Mouse (Mus musculus): Measurements from ENCODE around the gene Ccdc141. TPM values are rescaled to one million over a fixed set of nuclear protein-coding genes. Genes with fewer than 3 reads are reported as not detected.
"Not testable (repeated sequence)": the region's sequence is repeated elsewhere in the genome, so short reads cannot be mapped to it uniquely, and the experiment has no call there.

Gene Ccdc141
- polyA plus RNA-seq, 1 experiment from 2014 or later: 6.9 TPM

- ATAC-seq (ENCODE audit: low FRiP score, low TSS enrichment): no peak
- no peaks in the 10 kb centered on the region for H3K9me3 ChIP-seq (ENCODE audit: control insufficient read depth, low read length)
- H3K4me3 ChIP-seq (replicated peaks; ENCODE audit: low read depth, low read length): no peak overlapping the region
- H3K9ac ChIP-seq (replicated peaks; ENCODE audit: low read length): no peak overlapping the region
- H3K4me2 ChIP-seq (ENCODE audit: low read length): no peak overlapping the region
- no peaks in the 10 kb centered on the region for H3K4me1 ChIP-seq (ENCODE audit: control insufficient read depth, insufficient read depth, low read length)
- 68% methylated on average over 4 of the region's 4 CpGs for WGBS
- DNase-seq: no peak
- H3K27ac ChIP-seq (replicated peaks; ENCODE audit: low read depth, low read length): no peak overlapping the region
- no peaks in the 10 kb centered on the region for H3K27me3 ChIP-seq (ENCODE audit: control insufficient read depth, insufficient read depth, low read length)
- no peaks in the 10 kb centered on the region for H3K36me3 ChIP-seq (ENCODE audit: control insufficient read depth, insufficient read depth, low read length)
Measured at GRCm38 (mm10) chr2:77017735-77018134, 152.7 kb downstream of the Ccdc141 start.

GRCm38 (mm10) chr2:77013449-77013848, 157.0 kb downstream of the Ccdc141 start:
- not testable (repeated sequence) for H3K4me3 ChIP-seq (replicated peaks; ENCODE audit: low read depth, low read length); H3K9me3 ChIP-seq (ENCODE audit: control insufficient read depth, low read length); H3K36me3 ChIP-seq (ENCODE audit: control insufficient read depth, insufficient read depth, low read length); H3K27ac ChIP-seq (replicated peaks; ENCODE audit: low read depth, low read length); H3K4me1 ChIP-seq (ENCODE audit: control insufficient read depth, insufficient read depth, low read length); DNase-seq; H3K27me3 ChIP-seq (ENCODE audit: control insufficient read depth, insufficient read depth, low read length); H3K4me2 ChIP-seq (ENCODE audit: low read length); H3K9ac ChIP-seq (replicated peaks; ENCODE audit: low read length); ATAC-seq (ENCODE audit: low FRiP score, low TSS enrichment)
- 92% methylated on average over 6 of the region's 6 CpGs for WGBS

GRCm38 (mm10) chr2:77011981-77012380, 158.5 kb downstream of the Ccdc141 start:
- DNase-seq: no peak
- Histone ChIP-seq H3K4me1 (ENCODE audit: control insufficient read depth, insufficient read depth, low read length) (0 out of 2 replicates have a peak, but pooled peaks cover 4% of the 10 kb centered on the region), H3K4me2 (ENCODE audit: low read length) (no peak overlapping the region), H3K9me3 (ENCODE audit: control insufficient read depth, low read length) (no peaks in the 10 kb centered on the region), H3K27me3 (ENCODE audit: control insufficient read depth, insufficient read depth, low read length) (no peaks in the 10 kb centered on the region), H3K9ac (replicated peaks; ENCODE audit: low read length) (no peak overlapping the region), H3K36me3 (ENCODE audit: control insufficient read depth, insufficient read depth, low read length) (no peaks in the 10 kb centered on the region), H3K27ac (replicated peaks; ENCODE audit: low read depth, low read length) (no peak overlapping the region), H3K4me3 (replicated peaks; ENCODE audit: low read depth, low read length) (no peak overlapping the region)
- 76% methylated on average over 5 of the region's 5 CpGs for WGBS
- no peak for ATAC-seq (ENCODE audit: low FRiP score, low TSS enrichment)

- Histone ChIP-seq H3K27ac (replicated peaks; ENCODE audit: low read depth, low read length) (no peak overlapping the region), H3K4me3 (replicated peaks; ENCODE audit: low read depth, low read length) (no peak overlapping the region), H3K9me3 (ENCODE audit: control insufficient read depth, low read length) (no peaks in the 10 kb centered on the region), H3K27me3 (ENCODE audit: control insufficient read depth, insufficient read depth, low read length) (no peaks in the 10 kb centered on the region), H3K9ac (replicated peaks; ENCODE audit: low read length) (no peak overlapping the region), H3K4me2 (ENCODE audit: low read length) (no peak overlapping the region), H3K36me3 (ENCODE audit: control insufficient read depth, insufficient read depth, low read length) (no peaks in the 10 kb centered on the region), H3K4me1 (ENCODE audit: control insufficient read depth, insufficient read depth, low read length) (0 out of 2 replicates have a peak, but pooled peaks cover 7% of the 10 kb centered on the region)
- WGBS: 37% methylated on average over 7 of the region's 7 CpGs
- ATAC-seq (ENCODE audit: low FRiP score, low TSS enrichment) (no peak; the same call in 1 of the 2 replicates), DNase-seq (peak; percentile 47)
Measured at GRCm38 (mm10) chr2:77007015-77007414, 163.4 kb downstream of the Ccdc141 start.

GRCm38 (mm10) chr2:77003148-77003547, 167.3 kb downstream of the Ccdc141 start:
- no peak overlapping the region for H3K4me2 ChIP-seq (ENCODE audit: low read length)

GRCm38 (mm10) chr2:76998351-76998750, 172.1 kb downstream of the Ccdc141 start:
- no peak overlapping the region for H3K4me2 ChIP-seq (ENCODE audit: low read length)
- no peaks in the 10 kb centered on the region for H3K9me3 ChIP-seq (ENCODE audit: control insufficient read depth, low read length)
- no peak for DNase-seq
- H3K9ac ChIP-seq (replicated peaks; ENCODE audit: low read length): no peak overlapping the region
- no peak overlapping the region for H3K4me3 ChIP-seq (replicated peaks; ENCODE audit: low read depth, low read length)
- no peaks in the 10 kb centered on the region for H3K27me3 ChIP-seq (ENCODE audit: control insufficient read depth, insufficient read depth, low read length)
- no peaks in the 10 kb centered on the region for H3K4me1 ChIP-seq (ENCODE audit: control insufficient read depth, insufficient read depth, low read length)
- no peak overlapping the region for H3K27ac ChIP-seq (replicated peaks; ENCODE audit: low read depth, low read length)
- no peak for ATAC-seq (ENCODE audit: low FRiP score, low TSS enrichment)
- no peaks in the 10 kb centered on the region for H3K36me3 ChIP-seq (ENCODE audit: control insufficient read depth, insufficient read depth, low read length)
- 76% methylated on average over 5 of the region's 5 CpGs for WGBS

More at GRCm38 (mm10) chr2:77003148-77003547, 167.3 kb downstream of the Ccdc141 start:
- DNase-seq: no peak
- no peak for ATAC-seq (ENCODE audit: low FRiP score, low TSS enrichment)
- Histone ChIP-seq H3K36me3 (ENCODE audit: control insufficient read depth, insufficient read depth, low read length) (no peaks in the 10 kb centered on the region), H3K9ac (replicated peaks; ENCODE audit: low read length) (no peak overlapping the region), H3K4me3 (replicated peaks; ENCODE audit: low read depth, low read length) (no peak overlapping the region), H3K27me3 (ENCODE audit: control insufficient read depth, insufficient read depth, low read length) (no peaks in the 10 kb centered on the region), H3K27ac (replicated peaks; ENCODE audit: low read depth, low read length) (no peak overlapping the region), H3K9me3 (ENCODE audit: control insufficient read depth, low read length) (no peaks in the 10 kb centered on the region), H3K4me1 (ENCODE audit: control insufficient read depth, insufficient read depth, low read length) (0 out of 2 replicates have a peak, but pooled peaks cover 7% of the 10 kb centered on the region)
- WGBS: 66% methylated on average over 2 of the region's 2 CpGs

- no peaks in the 10 kb centered on the region for H3K9me3 ChIP-seq (ENCODE audit: control insufficient read depth, low read length)
- DNase-seq (no peak), ATAC-seq (ENCODE audit: low FRiP score, low TSS enrichment) (no peak)
- H3K4me2 ChIP-seq (ENCODE audit: low read length): no peak overlapping the region
- no peak overlapping the region for H3K9ac ChIP-seq (replicated peaks; ENCODE audit: low read length)
- H3K4me1 ChIP-seq (ENCODE audit: control insufficient read depth, insufficient read depth, low read length): no peaks in the 10 kb centered on the region
- H3K27me3 ChIP-seq (ENCODE audit: control insufficient read depth, insufficient read depth, low read length): no peaks in the 10 kb centered on the region
- no peaks in the 10 kb centered on the region for H3K36me3 ChIP-seq (ENCODE audit: control insufficient read depth, insufficient read depth, low read length)
- no peak overlapping the region for H3K27ac ChIP-seq (replicated peaks; ENCODE audit: low read depth, low read length)
- WGBS: 83% methylated on average over 5 of the region's 5 CpGs
- H3K4me3 ChIP-seq (replicated peaks; ENCODE audit: low read depth, low read length): no peak overlapping the region
Measured at GRCm38 (mm10) chr2:76992493-76993201, 177.8 kb downstream of the Ccdc141 start.

- ATAC-seq (ENCODE audit: low FRiP score, low TSS enrichment) (no peak), DNase-seq (no peak)
- Histone ChIP-seq H3K4me2 (ENCODE audit: low read length) (no peak overlapping the region), H3K9me3 (ENCODE audit: control insufficient read depth, low read length) (no peaks in the 10 kb centered on the region), H3K27ac (replicated peaks; ENCODE audit: low read depth, low read length) (no peak overlapping the region), H3K36me3 (ENCODE audit: control insufficient read depth, insufficient read depth, low read length) (no peaks in the 10 kb centered on the region), H3K9ac (replicated peaks; ENCODE audit: low read length) (no peak overlapping the region), H3K27me3 (ENCODE audit: control insufficient read depth, insufficient read depth, low read length) (no peaks in the 10 kb centered on the region), H3K4me3 (replicated peaks; ENCODE audit: low read depth, low read length) (no peak overlapping the region), H3K4me1 (ENCODE audit: control insufficient read depth, insufficient read depth, low read length) (0 out of 2 replicates have a peak, but pooled peaks cover 3% of the 10 kb centered on the region)
- WGBS: 96% methylated on average over 4 of the region's 4 CpGs
Measured at GRCm38 (mm10) chr2:76987317-76987716, 183.1 kb downstream of the Ccdc141 start.

- Histone ChIP-seq H3K4me2 (ENCODE audit: low read length) (no peak overlapping the region), H3K27me3 (ENCODE audit: control insufficient read depth, insufficient read depth, low read length) (no peaks in the 10 kb centered on the region), H3K4me3 (replicated peaks; ENCODE audit: low read depth, low read length) (no peak overlapping the region), H3K4me1 (ENCODE audit: control insufficient read depth, insufficient read depth, low read length) (0 out of 2 replicates have a peak, but pooled peaks cover 3% of the 10 kb centered on the region), H3K9me3 (ENCODE audit: control insufficient read depth, low read length) (no peaks in the 10 kb centered on the region), H3K27ac (replicated peaks; ENCODE audit: low read depth, low read length) (no peak overlapping the region), H3K36me3 (ENCODE audit: control insufficient read depth, insufficient read depth, low read length) (no peaks in the 10 kb centered on the region), H3K9ac (replicated peaks; ENCODE audit: low read length) (no peak overlapping the region)
- 73% methylated on average over 5 of the region's 5 CpGs for WGBS
- no peak for ATAC-seq (ENCODE audit: low FRiP score, low TSS enrichment)
- no peak for DNase-seq
Measured at GRCm38 (mm10) chr2:76984384-76984783, 186.1 kb downstream of the Ccdc141 start.

Measured in midbrain, embryonic 14.5 days (tissue).